Mouse (Mus musculus) cortical plate, adult 2 months (tissue): ENCODE measurements around the gene Ccdc34.

Experiments
- CTCF ChIP-seq: fragments of 200-500 bp; IDR thresholded peaks from 2 replicates; pipeline ENCODE4 v1.5.1; 2011; ENCODE audit warnings: mild to moderate bottlenecking, control low read depth, low read length; ENCODE audit not compliant: insufficient read depth; ENCODE audit errors: extremely low read depth
- POLR2A ChIP-seq: fragments of 200-500 bp; IDR thresholded peaks from 2 replicates; pipeline ENCODE4 v1.6.1; 2011; ENCODE audit warnings: mild to moderate bottlenecking, low read length, control low read depth; ENCODE audit not compliant: insufficient read depth; ENCODE audit errors: extremely low read depth

GRCm38 (mm10) chr2:110177879-110178278 is 160.3 kb downstream of the Ccdc34 start:
- TF ChIP-seq CTCF, result no peak
- no peak for TF ChIP-seq POLR2A
